Mouse (Mus musculus): ENCODE results near the gene Thrsp. TPM values are rescaled to one million over a fixed set of nuclear protein-coding genes. Genes with fewer than 3 reads are reported as not detected.

Thrsp gene
- total RNA-seq, 2 experiments from 2014 or later, result 18.0 to 20.7 TPM

GRCm38 (mm10) chr7:97413981-97414380 is 3.5 kb downstream of the Thrsp start:
- no peak overlapping the region for H3K4me3 ChIP-seq
- intact Hi-C loops (cut with DNase I), result no loop called here
- DNase-seq, result no peak
- H3K27ac ChIP-seq, result peak overlapping the region; percentile 89
- TF ChIP-seq CTCF (IDR thresholded peaks at IDR 0.05), result no peak

DNA sequence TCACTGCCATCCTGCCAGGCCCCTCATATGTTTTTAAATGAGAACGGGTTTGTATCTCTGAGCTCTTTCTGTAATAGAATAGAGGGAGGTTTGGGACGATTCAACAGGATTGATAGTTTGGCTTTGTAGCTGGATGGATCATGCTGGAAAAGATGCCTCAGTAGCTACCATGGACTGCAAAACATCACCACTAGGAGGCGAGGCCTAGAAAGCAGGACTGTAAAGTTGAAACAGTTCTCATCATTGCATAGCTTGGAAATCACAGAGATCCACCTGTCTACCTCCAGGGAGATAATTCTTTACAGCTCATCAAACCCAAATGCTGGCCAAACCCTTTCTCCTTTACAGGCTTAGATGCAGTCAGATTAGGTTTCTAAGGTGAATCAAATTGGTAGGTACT is 6.0 kb downstream of the Thrsp start:
- Histone ChIP-seq H3K27ac (no peak overlapping the region), H3K4me3 (no peak overlapping the region)
- DNase-seq, result no peak
- TF ChIP-seq CTCF (IDR thresholded peaks at IDR 0.05), result no peak; the same call in 1 of the 2 replicates
- intact Hi-C loops (cut with DNase I), result no loop called here

DNA sequence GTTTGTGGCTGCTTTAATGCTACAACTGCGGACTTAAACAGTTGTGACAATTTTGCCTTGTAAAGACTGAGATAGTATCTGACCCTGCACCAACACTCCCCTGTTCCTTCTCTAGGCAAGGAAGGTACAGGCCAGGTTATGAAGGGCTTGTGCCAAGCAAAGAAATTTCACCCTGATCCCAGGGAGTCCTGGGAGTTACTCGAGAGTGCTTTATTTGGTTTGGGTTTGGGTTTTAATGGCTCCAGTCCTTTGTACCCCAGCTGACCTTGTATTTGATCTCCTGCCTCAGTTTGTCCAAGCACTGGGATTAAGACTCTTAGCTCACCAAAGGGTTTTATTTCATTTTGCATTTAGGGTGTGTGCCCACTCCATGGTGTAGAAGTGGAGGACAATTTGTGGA is 6.4 kb downstream of the Thrsp start:
- no peak for TF ChIP-seq CTCF (IDR thresholded peaks at IDR 0.05)
- H3K4me3 ChIP-seq, result no peak overlapping the region
- no peak overlapping the region for H3K27ac ChIP-seq
- no peak for DNase-seq
- intact Hi-C loops (cut with DNase I), result no loop called here

GRCm38 (mm10) chr7:97407145-97407544 is 10.4 kb downstream of the Thrsp start:
- Histone ChIP-seq H3K4me3 (no peak overlapping the region), H3K27ac (no peak overlapping the region)
- intact Hi-C loops (cut with DNase I), result no loop called here
- no peak for TF ChIP-seq CTCF (IDR thresholded peaks at IDR 0.05)
- no peak for DNase-seq

- Histone ChIP-seq H3K27ac (peak within 1 kb of the TSS; percentile 96), H3K4me3 (peak within 1 kb of the TSS; percentile 85)
- peak; percentile 87 for DNase-seq
- intact Hi-C loops (cut with DNase I), result no loop called here
- TF ChIP-seq CTCF (IDR thresholded peaks at IDR 0.05), result no peak
Observed at GRCm38 (mm10) chr7:97399960-97400715, 17.4 kb downstream of the Thrsp start, which contains the start of gene Ndufc2. Gene Ndufc2 (plus strand): TSS chr7:97400003.

GRCm38 (mm10) chr7:97398943-97399342 is 18.6 kb downstream of the Thrsp start:
- no peak overlapping the region for H3K4me3 ChIP-seq
- H3K27ac ChIP-seq, result no peak overlapping the region
- intact Hi-C loops (cut with DNase I), result no loop called here
- DNase-seq, result no peak
- TF ChIP-seq CTCF (IDR thresholded peaks at IDR 0.05), result no peak

DNA sequence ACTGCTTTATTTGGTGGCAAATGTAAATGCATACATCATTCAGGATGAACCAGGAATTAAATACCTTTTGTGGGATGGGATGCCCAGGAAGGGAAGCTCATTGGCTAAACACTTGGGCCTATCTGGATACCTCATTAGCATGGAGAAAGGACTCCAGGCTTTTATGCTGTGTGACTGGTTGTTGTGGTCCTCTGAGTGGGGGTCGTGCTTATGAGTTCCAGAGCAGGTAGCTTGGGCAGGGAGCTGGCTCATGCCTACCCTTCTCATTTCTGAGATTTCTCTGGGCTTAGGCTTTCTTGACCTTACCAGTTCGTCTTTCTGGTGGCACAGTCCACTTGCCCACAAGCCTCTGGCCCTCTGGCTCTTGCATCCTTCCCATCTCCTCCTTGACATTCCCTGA is 23.2 kb downstream of the Thrsp start:
- intact Hi-C loops (cut with DNase I), result no loop called here
- no peak overlapping the region for H3K4me3 ChIP-seq
- TF ChIP-seq CTCF (IDR thresholded peaks at IDR 0.05), result no peak
- H3K27ac ChIP-seq, result no peak overlapping the region
- no peak for DNase-seq

DNA sequence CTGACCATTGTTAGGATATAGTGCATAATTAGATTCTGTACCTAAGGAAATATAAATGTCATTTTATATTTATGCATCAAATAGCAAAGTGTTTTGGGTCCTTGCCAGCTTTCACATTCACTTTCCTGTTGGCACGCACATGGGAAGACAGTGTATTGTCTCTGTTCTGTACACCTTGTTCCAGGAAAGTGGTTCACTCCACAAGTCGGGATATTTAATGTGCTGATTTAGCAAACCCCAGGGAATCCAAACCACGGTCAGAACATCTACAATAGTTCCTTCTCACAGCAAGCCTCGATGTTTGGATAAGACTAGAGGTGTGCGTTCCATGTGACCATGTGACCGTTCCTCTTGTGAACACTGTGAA is 25.5 kb downstream of the Thrsp start:
- no peak overlapping the region for H3K4me3 ChIP-seq
- H3K27ac ChIP-seq, result peak overlapping the region; percentile 71
- TF ChIP-seq CTCF (IDR thresholded peaks at IDR 0.05), result no peak
- no peak for DNase-seq
- intact Hi-C loops (cut with DNase I), result no loop called here

- intact Hi-C loops (cut with DNase I), result no loop called here
- no peak for TF ChIP-seq CTCF (IDR thresholded peaks at IDR 0.05)
- DNase-seq, result no peak
- Histone ChIP-seq H3K4me3 (no peak overlapping the region), H3K27ac (peak overlapping the region; percentile 68)
Observed at GRCm38 (mm10) chr7:97391293-97392078, 26.0 kb downstream of the Thrsp start.

- Histone ChIP-seq H3K4me3 (no peak overlapping the region), H3K27ac (peak overlapping the region; percentile 76; the same call in 1 of the 2 replicates)
- TF ChIP-seq CTCF (IDR thresholded peaks at IDR 0.05), result no peak
- no peak for DNase-seq
- intact Hi-C loops (cut with DNase I), result no loop called here
Observed at GRCm38 (mm10) chr7:97388541-97388940, 29.0 kb downstream of the Thrsp start.

GRCm38 (mm10) chr7:97387561-97388147 is 29.9 kb downstream of the Thrsp start:
- no peak for TF ChIP-seq CTCF (IDR thresholded peaks at IDR 0.05)
- Histone ChIP-seq H3K27ac (peak overlapping the region; percentile 76), H3K4me3 (no peak overlapping the region)
- no peak for DNase-seq
- intact Hi-C loops (cut with DNase I), result no loop called here

GRCm38 (mm10) chr7:97386806-97387370 is 30.6 kb downstream of the Thrsp start:
- TF ChIP-seq CTCF (IDR thresholded peaks at IDR 0.05), result no peak
- intact Hi-C loops (cut with DNase I), result no loop called here
- no peak overlapping the region for H3K4me3 ChIP-seq
- H3K27ac ChIP-seq, result peak overlapping the region; percentile 76
- peak; percentile 60 for DNase-seq
